Mouse (Mus musculus): Measurements from ENCODE around the gene Rabif.

The Rabif gene

DNA sequence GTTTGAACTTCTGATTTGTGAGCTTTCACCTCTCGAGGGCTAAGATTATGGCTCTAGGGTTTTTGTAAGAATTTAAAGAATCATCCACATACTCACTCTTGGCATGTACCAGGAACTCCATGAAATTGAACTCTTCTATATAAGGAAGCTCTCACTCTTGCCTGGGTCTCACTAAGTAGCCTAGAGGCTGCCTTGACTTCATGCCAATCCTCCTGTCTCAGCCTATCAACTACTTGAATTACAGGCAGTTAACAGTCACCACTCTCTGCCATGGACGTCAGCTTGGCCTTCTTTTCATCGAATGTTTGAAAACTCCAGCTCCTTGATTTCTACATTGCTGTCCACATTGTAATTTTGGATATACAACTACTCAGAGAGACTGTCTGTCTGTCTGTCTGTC, 57.9 kb downstream of the Rabif start:
- no peak for DNase-seq (ENCODE audit: low read depth, low spot score)

DNA sequence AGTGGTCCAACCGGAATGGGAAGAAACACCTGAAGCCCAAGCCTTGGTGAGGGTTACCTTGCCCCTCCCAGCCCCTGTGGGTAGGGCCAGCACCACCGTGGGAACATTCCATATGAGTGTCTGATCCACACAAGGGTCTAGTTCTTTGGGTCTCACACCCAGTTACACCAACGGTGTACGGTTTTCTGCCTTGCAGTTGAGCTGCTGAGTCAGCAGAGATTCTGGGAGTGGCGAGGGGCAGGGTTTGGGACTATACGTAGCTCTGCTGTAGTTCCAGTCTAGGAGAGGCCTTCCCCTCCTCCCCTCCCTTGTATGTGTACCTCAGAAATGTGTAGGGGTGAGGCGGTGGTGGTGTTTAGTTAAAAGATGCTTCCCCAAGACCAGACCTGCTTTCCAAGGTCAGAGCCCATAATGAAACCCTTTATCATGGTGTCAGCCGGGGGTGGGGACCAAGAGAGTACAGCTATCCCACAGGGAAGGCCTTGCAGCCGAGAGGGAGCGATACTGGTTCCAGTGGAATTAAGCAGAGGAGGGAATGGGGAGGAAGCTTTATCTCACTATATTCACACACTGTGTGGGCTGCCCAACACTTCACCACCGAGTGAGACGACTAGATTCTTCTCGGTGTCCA, 60.9 kb downstream of the Rabif start:
- peak; percentile 16 for DNase-seq (ENCODE audit: low read depth, low spot score)

DNA sequence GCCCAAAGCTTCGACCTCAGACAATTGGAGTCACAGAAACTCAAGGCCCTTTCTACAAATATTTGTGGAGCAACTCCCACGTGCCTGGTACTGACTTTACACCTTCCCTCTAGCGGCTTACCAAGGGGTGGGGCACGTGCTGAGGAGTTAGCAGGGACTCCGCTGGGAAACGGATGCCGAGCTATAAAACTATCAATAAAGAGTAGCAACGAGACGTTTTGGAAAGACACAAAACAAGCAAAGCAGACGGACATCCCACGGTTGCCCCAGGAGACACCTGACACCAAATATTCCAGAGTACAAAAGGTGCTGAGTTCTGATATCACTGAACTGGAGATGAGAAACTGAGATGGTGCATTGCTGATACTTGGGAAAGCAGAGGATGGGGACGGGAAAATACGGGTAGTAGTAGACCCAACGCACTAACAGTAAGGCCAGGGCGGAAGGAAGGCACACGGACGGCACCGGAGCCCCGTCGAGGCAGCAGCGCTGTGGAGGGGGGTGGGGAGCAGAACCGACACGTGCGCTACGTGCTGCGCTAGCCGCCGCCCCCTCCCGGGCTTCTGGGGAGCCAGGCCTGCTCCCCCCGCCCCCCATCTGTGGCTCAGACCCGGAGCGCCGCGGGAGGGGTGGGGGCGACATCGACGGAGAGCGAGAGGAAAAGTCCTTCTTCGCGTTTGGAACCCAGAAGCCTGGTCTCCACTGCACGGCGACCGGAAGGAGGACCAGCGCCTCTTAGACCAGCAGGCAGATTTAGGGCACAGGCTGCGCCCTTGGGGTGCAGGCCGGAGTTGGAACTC, 61.6 kb downstream of the Rabif start:
- peak; percentile 80 for DNase-seq (ENCODE audit: low read depth, low spot score)

DNA sequence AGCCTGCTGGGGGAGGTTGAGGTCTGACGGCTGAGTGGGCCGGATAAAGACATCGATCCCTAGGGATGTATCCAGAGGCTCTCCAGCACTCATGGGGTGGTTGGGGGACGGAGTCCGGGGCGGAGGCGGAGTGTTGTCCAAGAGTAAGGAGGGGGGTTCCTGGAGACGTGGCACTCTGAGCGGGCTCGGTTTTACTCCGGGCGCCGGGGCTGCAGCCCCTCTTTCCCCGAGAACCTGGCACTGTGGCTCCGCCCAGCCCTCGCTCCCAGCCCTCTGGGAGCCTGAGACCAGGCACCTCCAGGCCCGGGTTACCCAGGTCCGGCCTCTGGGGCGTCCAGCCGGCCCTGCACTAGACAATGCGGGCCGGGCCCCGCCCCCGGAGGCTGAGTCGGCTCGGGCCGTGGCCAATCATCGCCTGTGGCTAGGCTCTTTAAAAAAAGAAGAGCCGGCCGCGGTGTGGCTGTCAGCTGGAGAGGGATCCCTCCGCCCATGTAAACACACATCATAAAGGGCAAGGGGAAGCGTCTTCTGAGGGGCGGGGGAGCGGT, 62.3 kb downstream of the Rabif start:
- peak; percentile 94 for DNase-seq (ENCODE audit: low read depth, low spot score)
